Mouse (Mus musculus): ENCODE results near the gene Ncor2. TPM values are rescaled to one million over a fixed set of nuclear protein-coding genes. Genes with fewer than 3 reads are reported as not detected.

Gene Ncor2
- polyA plus RNA-seq, 1 experiment from 2014 or later = 30.5 TPM

DNA sequence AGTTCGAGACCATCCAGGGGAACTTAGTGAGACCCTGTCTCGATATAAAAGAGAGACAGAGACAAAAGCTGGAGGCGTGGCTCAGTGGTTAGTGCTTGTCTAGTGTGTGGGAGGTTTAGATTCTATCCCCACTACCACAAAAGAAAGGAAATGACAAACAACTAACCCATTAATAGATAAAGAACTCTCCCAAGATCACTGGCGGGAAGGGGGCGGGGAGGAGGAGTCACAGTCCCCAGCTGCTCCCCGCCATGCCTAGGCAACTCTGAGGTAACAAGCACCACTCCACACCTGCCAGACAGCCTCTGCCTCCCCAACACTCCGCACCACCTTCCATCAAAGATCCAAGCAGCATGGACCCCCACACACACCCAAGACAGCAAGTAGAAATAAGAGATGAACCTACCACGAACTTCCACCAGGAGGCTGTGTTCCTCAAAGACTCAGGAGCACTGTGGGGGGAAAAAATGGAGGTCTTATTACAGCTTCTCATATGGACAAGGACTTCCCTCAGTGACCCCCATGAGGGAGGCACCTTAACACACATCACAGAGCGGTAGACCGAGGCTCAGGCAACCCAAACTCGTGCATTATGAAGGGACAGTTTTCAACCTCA lies 25.7 kb downstream of the Ncor2 start:
- no peak overlapping the region for H3K4me3 ChIP-seq
- H3K9me3 ChIP-seq = no peaks in the 10 kb centered on the region
- no peaks in the 10 kb centered on the region for H3K27me3 ChIP-seq
- H3K36me3 ChIP-seq = no peaks in the 10 kb centered on the region
- H3K4me2 ChIP-seq = no peak overlapping the region
- H3K9ac ChIP-seq = no peak overlapping the region
- peaks cover 99% of the 10 kb centered on the region for H3K4me1 ChIP-seq
- H3K27ac ChIP-seq = peak overlapping the region; percentile 86
- no peak for ATAC-seq (ENCODE audit: borderline replicate concordance, extremely low read depth, low FRiP score, low TSS enrichment)
- WGBS = 88% methylated on average over 11 of the region's 11 CpGs

DNA sequence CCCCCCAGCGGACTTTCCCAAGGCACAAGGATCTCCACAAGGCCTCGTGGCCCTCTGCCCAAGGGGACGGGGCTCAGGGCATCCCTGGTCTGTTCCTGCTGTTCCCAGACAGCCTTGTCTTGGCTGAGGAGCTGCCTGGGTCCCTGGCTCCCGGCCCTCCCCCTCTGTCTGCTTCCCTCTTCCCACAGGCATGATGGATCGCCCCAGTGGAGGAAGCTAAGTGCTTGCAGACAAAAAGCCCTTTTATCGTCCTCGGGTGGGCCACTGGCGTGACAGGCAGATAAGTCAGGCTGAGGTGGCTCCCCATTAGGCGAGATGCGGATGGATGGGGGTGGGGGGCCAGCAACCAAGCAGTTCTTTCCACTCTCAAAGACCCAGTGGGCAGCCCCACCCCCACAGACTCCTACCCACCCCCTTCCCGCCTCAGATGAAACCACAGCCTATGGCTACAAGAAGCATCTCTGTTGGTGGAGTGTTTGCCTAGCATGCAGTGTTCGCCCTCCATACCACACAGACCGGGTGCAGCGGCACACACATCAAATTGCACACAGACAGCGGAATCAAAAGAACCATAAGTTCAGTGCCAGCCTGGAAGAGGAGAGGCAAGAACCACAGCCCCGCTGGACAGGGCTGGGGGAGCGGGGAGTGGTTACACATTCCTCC lies 27.0 kb downstream of the Ncor2 start:
- 6% methylated on average over 17 of the region's 17 CpGs for WGBS
- no peaks in the 10 kb centered on the region for H3K27me3 ChIP-seq
- H3K9ac ChIP-seq = no peak overlapping the region
- H3K4me1 ChIP-seq = peaks cover 99% of the 10 kb centered on the region
- H3K36me3 ChIP-seq = no peaks in the 10 kb centered on the region
- peak overlapping the region; percentile 38 for H3K4me2 ChIP-seq
- peak overlapping the region; percentile 86 for H3K27ac ChIP-seq
- peak; percentile 81 for ATAC-seq (ENCODE audit: borderline replicate concordance, extremely low read depth, low FRiP score, low TSS enrichment)
- no peak overlapping the region; the same call in 1 of the 2 replicates for H3K4me3 ChIP-seq
- no peaks in the 10 kb centered on the region for H3K9me3 ChIP-seq

DNA sequence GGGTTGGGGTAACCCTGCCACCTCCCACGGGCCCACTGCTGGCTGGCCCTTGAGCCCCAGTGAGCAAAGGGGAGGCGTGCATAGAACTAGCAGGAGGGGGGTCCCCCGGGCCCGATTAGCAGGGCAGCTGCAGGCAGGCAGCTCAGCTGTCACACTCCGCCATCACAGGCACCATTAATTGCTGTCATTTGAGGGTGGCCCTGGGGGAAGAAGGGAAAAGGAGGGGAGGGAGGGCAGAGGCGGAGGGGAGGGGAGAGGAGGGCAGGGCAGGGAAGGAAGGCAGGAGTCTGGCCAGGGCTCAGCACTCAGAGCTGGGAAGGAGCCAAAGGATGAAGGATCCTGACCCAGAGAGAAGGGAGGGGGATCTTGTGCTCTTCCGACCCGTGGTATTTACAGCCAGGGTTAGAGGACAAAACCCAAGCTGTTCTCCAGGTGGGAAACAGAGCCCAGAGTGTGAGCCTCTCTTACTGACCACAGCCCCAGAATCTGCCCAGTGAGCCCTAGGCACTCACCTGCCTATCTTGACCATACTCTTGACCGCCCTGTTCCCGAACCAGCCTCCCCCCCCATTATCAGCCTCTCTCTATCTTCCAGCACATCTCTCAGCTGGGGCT lies 28.0 kb downstream of the Ncor2 start:
- peaks cover 98% of the 10 kb centered on the region for H3K4me1 ChIP-seq
- 17% methylated on average over 10 of the region's 10 CpGs for WGBS
- no peak overlapping the region for H3K9ac ChIP-seq
- no peak overlapping the region; the same call in 1 of the 2 replicates for H3K4me3 ChIP-seq
- no peak; the same call in 1 of the 2 replicates for ATAC-seq (ENCODE audit: borderline replicate concordance, extremely low read depth, low FRiP score, low TSS enrichment)
- no peaks in the 10 kb centered on the region for H3K27me3 ChIP-seq
- peak overlapping the region; percentile 38 for H3K4me2 ChIP-seq
- peak overlapping the region; percentile 86 for H3K27ac ChIP-seq
- H3K9me3 ChIP-seq = no peaks in the 10 kb centered on the region
- no peaks in the 10 kb centered on the region for H3K36me3 ChIP-seq

DNA sequence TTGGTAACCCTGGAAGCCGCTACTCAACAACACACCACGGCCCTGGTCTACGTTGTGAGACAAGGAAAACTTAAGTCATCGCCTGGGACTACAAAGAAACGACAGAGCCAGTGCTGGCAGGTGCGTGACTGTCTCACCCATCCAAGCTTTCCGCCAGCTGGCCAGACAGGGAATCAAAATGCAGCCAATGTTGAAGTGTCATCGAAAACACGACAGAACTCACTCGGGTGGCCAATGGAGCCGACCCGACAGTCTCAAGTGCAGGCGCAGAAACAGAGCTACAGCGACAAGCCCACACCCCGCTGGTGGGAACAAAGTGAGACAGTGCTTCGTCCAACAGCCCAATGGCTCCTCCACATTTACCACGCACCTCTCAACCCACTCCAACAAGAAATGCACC lies 29.9 kb downstream of the Ncor2 start:
- Histone ChIP-seq H3K4me3 (no peak overlapping the region), H3K36me3 (no peaks in the 10 kb centered on the region), H3K9me3 (no peaks in the 10 kb centered on the region), H3K27me3 (no peaks in the 10 kb centered on the region), H3K9ac (no peak overlapping the region), H3K4me1 (peaks cover 94% of the 10 kb centered on the region), H3K27ac (peak overlapping the region; percentile 72), H3K4me2 (0 out of 2 replicates have a peak overlapping the region, but pooled peaks have one; percentile 5)
- ATAC-seq (ENCODE audit: borderline replicate concordance, extremely low read depth, low FRiP score, low TSS enrichment) = no peak
- 39% methylated on average over 17 of the region's 17 CpGs for whole genome bisulfite sequencing

DNA sequence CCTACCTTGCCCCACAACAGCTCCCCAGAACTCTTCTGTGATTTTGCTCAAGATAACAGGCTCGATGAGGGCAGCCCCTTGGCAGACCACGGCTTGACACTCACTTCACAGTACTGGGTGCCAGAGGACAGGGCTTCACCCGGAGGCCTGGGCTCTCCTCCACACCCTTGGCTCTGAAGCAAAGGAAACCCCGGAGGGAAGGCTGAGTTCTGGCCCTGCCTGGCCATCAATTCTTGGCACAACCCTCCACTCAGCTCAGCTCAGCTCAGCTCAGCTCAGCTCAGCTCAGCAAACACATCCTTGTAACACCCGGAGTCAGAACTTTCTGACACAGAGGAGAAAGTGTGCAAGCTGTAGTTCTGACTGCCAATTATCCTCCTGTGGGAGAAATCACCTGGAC lies 30.3 kb downstream of the Ncor2 start:
- 0 out of 2 replicates have a peak overlapping the region, but pooled peaks have one; percentile 3 for H3K4me2 ChIP-seq
- ATAC-seq (ENCODE audit: borderline replicate concordance, extremely low read depth, low FRiP score, low TSS enrichment) = peak; percentile 60; the same call in 1 of the 2 replicates
- H3K9ac ChIP-seq = no peak overlapping the region
- 13% methylated on average over 5 of the region's 5 CpGs for WGBS
- no peaks in the 10 kb centered on the region for H3K27me3 ChIP-seq
- peaks cover 94% of the 10 kb centered on the region for H3K4me1 ChIP-seq
- H3K27ac ChIP-seq = peak overlapping the region; percentile 72
- no peaks in the 10 kb centered on the region for H3K9me3 ChIP-seq
- H3K4me3 ChIP-seq = no peak overlapping the region
- no peaks in the 10 kb centered on the region for H3K36me3 ChIP-seq

DNA sequence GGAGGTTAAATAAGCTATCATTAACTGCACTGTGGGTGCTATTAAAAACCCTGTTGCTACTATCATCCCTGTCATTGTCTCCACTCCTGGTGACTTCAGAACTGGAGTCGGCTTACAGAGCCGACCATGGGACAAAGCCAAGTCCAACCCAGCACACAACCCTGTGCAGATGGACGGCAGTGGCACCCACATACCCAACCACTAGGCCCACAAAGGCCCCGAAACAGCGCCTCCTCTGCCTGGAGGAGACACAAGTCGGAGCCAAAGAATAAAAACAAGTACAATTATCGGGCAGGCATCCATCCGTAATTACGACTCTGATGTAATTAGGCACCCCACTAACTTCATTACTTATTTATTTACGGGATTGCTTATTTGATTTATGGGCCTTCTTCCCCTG lies 30.8 kb downstream of the Ncor2 start:
- WGBS = 57% methylated on average over 10 of the region's 10 CpGs
- ATAC-seq (ENCODE audit: borderline replicate concordance, extremely low read depth, low FRiP score, low TSS enrichment) = no peak
- Histone ChIP-seq H3K4me3 (no peak overlapping the region), H3K4me2 (no peak overlapping the region), H3K27ac (peak overlapping the region; percentile 72), H3K27me3 (no peaks in the 10 kb centered on the region), H3K9ac (no peak overlapping the region), H3K4me1 (peaks cover 94% of the 10 kb centered on the region), H3K36me3 (no peaks in the 10 kb centered on the region), H3K9me3 (no peaks in the 10 kb centered on the region)

DNA sequence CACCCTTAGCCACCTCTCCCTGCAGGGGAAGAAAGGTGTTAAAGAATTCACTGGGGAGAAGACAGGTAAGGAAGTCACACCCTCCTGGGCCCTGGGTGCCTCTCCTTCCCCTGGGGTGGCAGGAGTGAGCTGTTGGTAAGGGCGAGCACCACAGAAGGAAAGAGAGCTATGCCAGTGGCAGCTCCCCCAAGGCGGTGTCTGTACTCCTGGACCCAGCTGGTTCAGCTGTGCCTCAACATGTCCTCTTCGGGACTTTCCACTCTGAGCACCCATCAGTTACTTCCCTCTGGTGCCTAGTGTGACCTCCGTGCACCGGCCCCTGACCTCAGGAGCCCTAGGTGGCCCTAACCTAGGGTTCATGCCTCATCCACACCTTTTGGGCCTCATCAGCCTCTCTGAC lies 31.9 kb downstream of the Ncor2 start:
- Histone ChIP-seq H3K36me3 (no peaks in the 10 kb centered on the region), H3K4me2 (no peak overlapping the region), H3K4me3 (no peak overlapping the region), H3K27ac (0 out of 2 replicates have a peak overlapping the region, but pooled peaks have one; percentile 12), H3K4me1 (peaks cover 94% of the 10 kb centered on the region), H3K9ac (no peak overlapping the region), H3K9me3 (no peaks in the 10 kb centered on the region), H3K27me3 (no peaks in the 10 kb centered on the region)
- WGBS = 73% methylated on average over 4 of the region's 5 CpGs
- ATAC-seq (ENCODE audit: borderline replicate concordance, extremely low read depth, low FRiP score, low TSS enrichment) = no peak

DNA sequence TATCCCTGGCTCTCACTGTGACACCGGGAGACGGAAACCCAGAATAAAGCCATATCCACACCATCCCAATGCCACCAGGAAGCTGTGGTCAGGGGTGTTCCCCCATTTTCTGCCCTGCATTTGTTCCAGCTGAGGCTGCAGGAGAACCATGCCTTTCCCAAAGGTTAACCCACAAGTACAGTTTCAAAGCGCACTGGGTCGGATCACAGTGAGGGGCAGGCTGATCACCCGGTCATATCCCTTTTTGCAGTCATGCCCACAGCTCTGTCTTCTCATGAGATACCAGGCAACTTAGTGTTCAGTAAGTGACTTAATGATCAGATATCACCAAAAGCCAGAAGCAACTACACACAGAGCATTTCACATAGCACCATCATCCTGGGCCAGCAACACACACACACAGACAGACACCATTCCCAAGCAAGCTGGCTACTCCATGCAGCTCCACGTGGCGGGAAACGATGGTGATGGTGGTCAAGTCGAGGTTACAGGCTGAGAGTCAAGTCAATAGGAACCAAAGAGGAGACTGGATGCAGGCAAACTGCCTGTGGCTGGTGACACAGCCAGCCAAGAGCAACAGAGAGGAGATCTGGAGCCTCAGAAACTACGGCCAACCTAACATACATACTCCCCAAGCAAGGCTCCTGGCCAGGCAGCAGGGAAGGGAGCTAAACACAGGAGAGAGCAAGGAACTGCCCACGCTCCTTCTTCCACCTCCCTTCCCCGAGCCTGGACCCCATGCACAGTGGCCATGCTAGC lies 35.7 kb downstream of the Ncor2 start:
- H3K4me2 ChIP-seq = no peak overlapping the region
- ATAC-seq (ENCODE audit: borderline replicate concordance, extremely low read depth, low FRiP score, low TSS enrichment) = no peak
- H3K4me3 ChIP-seq = no peak overlapping the region
- H3K36me3 ChIP-seq = no peaks in the 10 kb centered on the region
- H3K9me3 ChIP-seq = no peaks in the 10 kb centered on the region
- H3K9ac ChIP-seq = no peak overlapping the region
- peaks cover 92% of the 10 kb centered on the region for H3K4me1 ChIP-seq
- H3K27me3 ChIP-seq = no peaks in the 10 kb centered on the region
- peak overlapping the region; percentile 99 for H3K27ac ChIP-seq
- WGBS = 79% methylated on average over 12 of the region's 12 CpGs

DNA sequence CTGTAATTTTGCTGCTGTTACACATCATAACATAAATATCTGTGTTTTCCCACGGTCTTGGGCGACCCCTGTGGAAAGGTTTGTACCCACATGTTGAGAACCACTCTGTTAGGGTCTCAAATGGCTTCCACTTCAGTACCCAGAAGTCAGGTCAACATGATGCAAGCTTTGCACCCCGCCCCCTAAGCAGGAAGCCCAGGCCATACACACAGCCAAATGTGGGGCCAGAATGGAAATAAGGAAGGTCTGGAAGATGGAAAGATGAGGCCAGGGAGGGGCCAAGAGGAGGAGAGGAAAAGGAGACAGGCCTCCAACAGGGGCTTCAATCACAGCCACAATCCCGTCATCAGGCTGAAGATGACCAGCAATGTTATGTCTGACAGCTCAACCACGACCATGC lies 37.1 kb downstream of the Ncor2 start:
- H3K27ac ChIP-seq = peak overlapping the region; percentile 99
- ATAC-seq (ENCODE audit: borderline replicate concordance, extremely low read depth, low FRiP score, low TSS enrichment) = no peak
- no peak overlapping the region for H3K9ac ChIP-seq
- WGBS = 21% methylated on average over 5 of the region's 5 CpGs
- peak overlapping the region; percentile 54 for H3K4me2 ChIP-seq
- no peaks in the 10 kb centered on the region for H3K36me3 ChIP-seq
- no peaks in the 10 kb centered on the region for H3K27me3 ChIP-seq
- no peaks in the 10 kb centered on the region for H3K9me3 ChIP-seq
- H3K4me3 ChIP-seq = no peak overlapping the region
- H3K4me1 ChIP-seq = peaks cover 93% of the 10 kb centered on the region

DNA sequence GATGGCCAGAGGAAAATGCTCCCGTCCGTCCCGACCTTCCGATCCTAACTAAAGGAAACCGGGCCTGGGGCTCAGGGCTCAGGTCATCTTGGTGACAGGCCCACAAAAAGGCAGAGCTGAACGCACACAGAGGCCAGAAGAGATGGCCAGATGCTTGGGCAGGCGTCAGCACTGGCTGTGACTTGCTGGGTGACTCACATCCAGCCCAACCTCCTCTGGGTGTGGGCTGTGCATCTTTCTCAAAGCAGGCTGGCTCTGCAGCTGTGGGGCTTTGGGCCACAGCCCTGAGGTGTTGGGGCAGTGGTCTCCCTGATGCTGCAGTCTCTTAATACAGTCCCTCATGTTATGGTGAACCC lies 37.5 kb downstream of the Ncor2 start:
- H3K36me3 ChIP-seq = no peaks in the 10 kb centered on the region
- no peaks in the 10 kb centered on the region for H3K9me3 ChIP-seq
- H3K4me1 ChIP-seq = peaks cover 93% of the 10 kb centered on the region
- ATAC-seq (ENCODE audit: borderline replicate concordance, extremely low read depth, low FRiP score, low TSS enrichment) = peak; percentile 73
- H3K27me3 ChIP-seq = no peaks in the 10 kb centered on the region
- H3K27ac ChIP-seq = peak overlapping the region; percentile 99
- peak overlapping the region; percentile 54 for H3K4me2 ChIP-seq
- WGBS = under 1% methylated on average over 7 of the region's 7 CpGs
- H3K9ac ChIP-seq = no peak overlapping the region
- H3K4me3 ChIP-seq = peak overlapping the region; percentile 39

DNA sequence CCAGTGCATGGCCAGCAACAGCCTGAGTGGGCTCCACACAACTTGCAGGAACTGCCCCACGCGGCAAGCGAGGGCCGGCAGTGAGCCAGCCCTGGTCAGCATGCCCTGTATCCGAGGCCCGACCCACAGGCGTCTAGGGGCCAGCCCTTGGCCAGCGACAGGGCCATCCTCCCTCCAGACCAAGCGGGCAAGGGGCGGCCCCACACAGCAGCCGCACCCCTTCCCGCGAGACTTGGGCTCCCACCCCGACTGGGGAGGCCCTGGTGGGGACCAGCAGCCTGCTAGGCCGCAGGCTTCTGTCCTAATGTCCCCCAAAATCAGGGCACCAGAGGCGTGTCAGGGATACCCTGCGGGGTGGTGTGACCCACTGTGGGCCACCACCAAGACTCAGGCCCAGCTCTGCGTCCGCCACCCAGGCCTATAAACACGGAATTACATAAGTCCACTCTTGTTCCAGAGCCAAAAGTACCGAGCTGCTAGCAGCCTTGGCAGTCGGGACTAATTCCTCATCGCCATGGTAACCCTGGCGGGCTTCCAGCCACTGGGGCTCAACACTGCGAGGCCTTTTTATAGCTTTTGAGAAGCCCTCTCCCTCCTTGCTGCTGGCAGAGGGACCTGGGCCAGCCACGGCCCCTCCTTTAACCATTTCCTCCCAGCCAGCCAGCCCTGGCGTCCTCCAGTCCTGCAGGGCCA lies 38.0 kb downstream of the Ncor2 start:
- peak overlapping the region; percentile 39 for H3K4me3 ChIP-seq
- H3K27me3 ChIP-seq = no peaks in the 10 kb centered on the region
- H3K4me2 ChIP-seq = peak overlapping the region; percentile 66
- H3K4me1 ChIP-seq = peaks cover 92% of the 10 kb centered on the region
- H3K27ac ChIP-seq = peak overlapping the region; percentile 99
- H3K9me3 ChIP-seq = no peaks in the 10 kb centered on the region
- WGBS = 3% methylated on average over 27 of the region's 27 CpGs
- peak overlapping the region; percentile 45 for H3K9ac ChIP-seq
- no peaks in the 10 kb centered on the region for H3K36me3 ChIP-seq
- peak; percentile 85 for ATAC-seq (ENCODE audit: borderline replicate concordance, extremely low read depth, low FRiP score, low TSS enrichment)

Data from lung, embryonic 15.5 days (tissue).